Mouse (Mus musculus) MEL (cell line): Measurements from ENCODE around the gene Txn2. TPM values are rescaled to one million over a fixed set of nuclear protein-coding genes. Genes with fewer than 3 reads are reported as not detected.

Source experiments
- DNase-seq: peaks from one replicate; pipeline ENCODE4 v3.0.0; 2011; ENCODE audit warnings: low read depth, low spot score
- H3K27ac ChIP-seq: 2 replicates; pipeline ENCODE4 v1.5.1; 2012; ENCODE audit warnings: low read depth, mild to moderate bottlenecking, control low read depth, low read length, moderate library complexity; ENCODE audit not compliant: control insufficient read depth
- H3K27me3 ChIP-seq, 2 experiments: fragments of 150-350 bp in 1 of 2; sonication (generic) in 1 of 2; 2 replicates each; pipeline ENCODE4 v1.6.1; 2012; ENCODE audit warnings: low read length in 2 of 2, mild to moderate bottlenecking in 2 of 2, improper control_type of control experiment in 1 of 2, moderate library complexity in 1 of 2; ENCODE audit not compliant: insufficient read depth in 2 of 2, control insufficient read depth in 1 of 2
- H3K36me3 ChIP-seq, 2 experiments: 2 replicates each; pipeline ENCODE4 v1.6.1; 2012 to 2014; ENCODE audit warnings: low read length in 2 of 2, improper control_type of control experiment in 1 of 2, inconsistent platforms in 1 of 2, mild to moderate bottlenecking in 1 of 2; ENCODE audit not compliant: insufficient read depth in 2 of 2, control insufficient read depth in 1 of 2
- H3K4me1 ChIP-seq, 2 experiments: fragments of 150-350 bp in 1 of 2; sonication (generic) in 1 of 2; 2 replicates each; pipeline ENCODE4 v1.6.1; 2012; ENCODE audit warnings: low read length in 2 of 2, improper control_type of control experiment in 1 of 2, mild to moderate bottlenecking in 1 of 2; ENCODE audit not compliant: insufficient read depth in 2 of 2, control insufficient read depth in 1 of 2
- H3K4me3 ChIP-seq, 2 experiments: fragments of 150-350 bp in 1 of 2; sonication (generic) in 1 of 2; 2 replicates each; pipeline ENCODE4 v1.5.1; 2012; ENCODE audit warnings: low read depth in 2 of 2, low read length in 2 of 2, mild to moderate bottlenecking in 2 of 2, moderate library complexity in 2 of 2, control low read depth in 1 of 2, improper control_type of control experiment in 1 of 2; ENCODE audit not compliant: control insufficient read depth in 1 of 2, insufficient read depth in 1 of 2
- H3K79me2 ChIP-seq: 2 replicates; pipeline ENCODE4 v1.6.1; 2012; ENCODE audit warnings: mild to moderate bottlenecking, low read length, moderate library complexity; ENCODE audit not compliant: control insufficient read depth, poor library complexity, insufficient read depth
- H3K9ac ChIP-seq: 2 replicates; pipeline ENCODE4 v1.6.1; 2012; ENCODE audit warnings: low read depth, mild to moderate bottlenecking, control low read depth, low read length, moderate library complexity; ENCODE audit not compliant: control insufficient read depth, poor library complexity, severe bottlenecking
- H3K9me3 ChIP-seq: fragments of 150-350 bp; sonication (generic); replicated peaks from 2 replicates; pipeline ENCODE4 v1.6.1; 2012; ENCODE audit warnings: mild to moderate bottlenecking, low read length, improper control_type of control experiment, moderate library complexity; ENCODE audit not compliant: insufficient read depth
- CHD1 ChIP-seq: IDR thresholded peaks from 2 replicates; pipeline ENCODE4 v1.6.1; 2012; ENCODE audit warnings: low read depth, mild to moderate bottlenecking, inconsistent platforms, low read length, improper control_type of control experiment
- CTCF ChIP-seq, 3 experiments: IDR thresholded peaks in 2 of 3; conservative IDR thresholded peaks in 1 of 3; 2 replicates each; pipeline ENCODE4 v1.5.1; 2011 to 2012; ENCODE audit warnings: low read length in 3 of 3, low read depth in 2 of 3, mild to moderate bottlenecking in 2 of 3, improper control_type of control experiment in 1 of 3, inconsistent platforms in 1 of 3, mixed read lengths in 1 of 3, moderate library complexity in 1 of 3; ENCODE audit not compliant: control insufficient read depth in 1 of 3, insufficient read depth in 1 of 3, poor library complexity in 1 of 3, severe bottlenecking in 1 of 3
- E2F4 ChIP-seq: IDR thresholded peaks from 2 replicates; pipeline ENCODE4 v1.6.1; 2011; ENCODE audit warnings: low read depth, low read length, improper control_type of control experiment, borderline replicate concordance
- ELF1 ChIP-seq: IDR thresholded peaks from 2 replicates; pipeline ENCODE4 v1.6.1; 2014; ENCODE audit warnings: low read depth, mild to moderate bottlenecking, inconsistent platforms, low read length, improper control_type of control experiment, moderate library complexity
- JUND ChIP-seq: IDR thresholded peaks from 2 replicates; pipeline ENCODE4 v1.6.1; 2011; ENCODE audit warnings: low read depth, mild to moderate bottlenecking, improper control_type of control experiment, low read length
- KAT2A ChIP-seq: conservative IDR thresholded peaks from 2 replicates; pipeline ENCODE4 v1.6.1; 2012; ENCODE audit warnings: low read depth, low read length, improper control_type of control experiment, inconsistent platforms
- MAX ChIP-seq: IDR thresholded peaks from 2 replicates; pipeline ENCODE4 v1.6.1; 2011; ENCODE audit warnings: low read length, improper control_type of control experiment
- MAZ ChIP-seq: IDR thresholded peaks from 2 replicates; pipeline ENCODE4 v1.6.1; 2012; ENCODE audit warnings: low read depth, mild to moderate bottlenecking, inconsistent platforms, low read length, improper control_type of control experiment
- MYC ChIP-seq: IDR thresholded peaks from 2 replicates; pipeline ENCODE4 v1.6.1; 2011; ENCODE audit warnings: low read depth, mild to moderate bottlenecking, low read length, improper control_type of control experiment, moderate library complexity
- NELFE ChIP-seq: IDR thresholded peaks from 2 replicates; pipeline ENCODE4 v1.6.1; 2011; ENCODE audit warnings: low read depth, low read length, improper control_type of control experiment
- NRF1 ChIP-seq: IDR thresholded peaks from 2 replicates; pipeline ENCODE4 v1.6.1; 2014; ENCODE audit warnings: low read depth, mild to moderate bottlenecking, inconsistent platforms, low read length, improper control_type of control experiment, moderate library complexity; ENCODE audit not compliant: poor library complexity, insufficient read depth, severe bottlenecking
- POLR2A ChIP-seq, 2 experiments: IDR thresholded peaks; 2 replicates each; pipeline ENCODE4 v1.6.1; 2011 to 2012; ENCODE audit warnings: low read length in 2 of 2, mild to moderate bottlenecking in 2 of 2, control low read depth in 1 of 2, improper control_type of control experiment in 1 of 2, low read depth in 1 of 2, moderate library complexity in 1 of 2; ENCODE audit not compliant: control insufficient read depth in 1 of 2, insufficient read depth in 1 of 2, poor library complexity in 1 of 2
- POLR2AphosphoS2 ChIP-seq: IDR thresholded peaks from 2 replicates; pipeline ENCODE4 v1.6.1; 2011; ENCODE audit warnings: low read length, improper control_type of control experiment
- POLR2AphosphoS5 ChIP-seq: IDR thresholded peaks from 2 replicates; pipeline ENCODE4 v1.6.1; 2012; ENCODE audit warnings: low read depth, borderline replicate concordance, mild to moderate bottlenecking, inconsistent platforms, low read length, moderate library complexity, mixed read lengths
- SMC3 ChIP-seq: IDR thresholded peaks from 2 replicates; pipeline ENCODE4 v1.6.1; 2011; ENCODE audit warnings: low read depth, low read length, improper control_type of control experiment
- TCF12 ChIP-seq: IDR thresholded peaks from 2 replicates; pipeline ENCODE4 v1.6.1; 2014; ENCODE audit warnings: low read depth, mild to moderate bottlenecking, inconsistent platforms, low read length, improper control_type of control experiment, moderate library complexity
- USF1 ChIP-seq: IDR thresholded peaks from 2 replicates; pipeline ENCODE4 v1.6.1; 2014; ENCODE audit warnings: low read depth, mild to moderate bottlenecking, inconsistent platforms, low read length, improper control_type of control experiment, moderate library complexity
- ZC3H11A ChIP-seq: IDR thresholded peaks from 2 replicates; pipeline ENCODE4 v1.6.1; 2012; ENCODE audit warnings: low read depth, mild to moderate bottlenecking, inconsistent platforms, low read length, improper control_type of control experiment
- ZNF384 ChIP-seq: IDR thresholded peaks from 2 replicates; pipeline ENCODE4 v1.6.1; 2012; ENCODE audit warnings: low read depth, mild to moderate bottlenecking, inconsistent platforms, low read length, improper control_type of control experiment
- polyA plus RNA-seq, 2 experiments: library from polyadenylated mRNA; stranded (reverse) in 1 of 2; unstranded in 1 of 2; fragments of >175 nt in 1 of 2; fragments of >200 nt in 1 of 2; gene quantifications; 2 replicates each; pipeline versions ENCODE4 v1.2.1 to v1.2.4; 2012; ENCODE audit warnings: low replicate concordance in 2 of 2, low read depth in 1 of 2; ENCODE audit not compliant: insufficient read length in 2 of 2, insufficient read depth in 1 of 2, missing spikeins in 1 of 2
- total RNA-seq: library from RNA; depleted of rRNA; stranded (reverse); fragments of 300-350 nt; gene quantifications from 2 replicates; pipeline ENCODE4 v1.2.3, GENCODE M21; 2012

Txn2 gene
- total and polyA plus RNA-seq, 3 experiments: 114 to 416 (median 207) TPM

DNA sequence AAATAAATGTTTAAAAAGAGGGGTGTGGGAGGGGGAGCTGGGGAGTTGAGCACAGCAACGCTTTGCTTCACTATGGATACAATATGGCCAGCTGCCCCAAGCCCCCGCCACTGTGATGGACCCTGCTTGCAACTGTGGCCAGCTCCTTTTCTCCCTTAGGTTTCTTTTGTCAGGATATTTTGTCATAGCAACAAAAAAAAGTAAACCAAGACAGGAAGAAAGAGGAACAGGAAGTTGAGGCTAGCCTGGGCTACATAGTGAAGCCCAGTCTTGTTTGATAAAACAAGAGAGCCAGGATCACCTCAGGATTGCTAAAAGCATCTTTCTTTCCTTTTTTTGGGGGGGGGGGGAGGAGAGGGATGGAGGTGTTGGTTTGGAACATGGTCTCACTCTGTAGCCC lies 3.6 kb downstream of the Txn2 start:
- Histone ChIP-seq H3K27ac (no peak overlapping the region), H3K9ac (no peak overlapping the region), H3K36me3 (peaks cover 13 to 15% of the 10 kb centered on the region in 2 experiments), H3K79me2 (peaks cover 30% of the 10 kb centered on the region)
- TF ChIP-seq TCF12: no peak
- TF ChIP-seq KAT2A: no peak
- TF ChIP-seq POLR2A (IDR thresholded peaks at IDR 0.05; ENCODE audit: control insufficient read depth in 1 of 2, insufficient read depth in 1 of 2, low read depth in 1 of 2, low read length in 2 of 2, poor library complexity in 1 of 2): no peak
- no peak for TF ChIP-seq NELFE
- no peak for TF ChIP-seq E2F4
- TF ChIP-seq SMC3: no peak
- TF ChIP-seq NRF1: no peak
- TF ChIP-seq MYC: no peak
- 0 out of 2 replicates have a peak, but pooled peaks have one; percentile 16 for TF ChIP-seq ELF1
- no peak for TF ChIP-seq MAX
- TF ChIP-seq ZNF384: peak; percentile 38; the same call in 1 of the 2 replicates
- TF ChIP-seq USF1: no peak
- TF ChIP-seq MAZ: no peak
- peak; percentile 51; the same call in 1 of the 2 replicates for TF ChIP-seq POLR2AphosphoS2
- TF ChIP-seq, all 39 proteins: peak for 3
- Histone ChIP-seq H3K9me3 (no peaks in the 10 kb centered on the region), H3K4me1 (peaks cover 0 to 11% of the 10 kb centered on the region in 2 experiments; a peak in 2 of 4 replicates), H3K27me3 (no peaks in the 10 kb centered on the region), H3K4me3 (no peak overlapping the region)
- peak; percentile 56 for DNase-seq

- Histone ChIP-seq H3K4me3 (no peak overlapping the region), H3K27me3 (no peaks in the 10 kb centered on the region), H3K9ac (no peak overlapping the region), H3K9me3 (no peaks in the 10 kb centered on the region)
- no peak for TF ChIP-seq POLR2AphosphoS5
- no peak for TF ChIP-seq CHD1
- TF ChIP-seq MAX: no peak
- TF ChIP-seq CTCF (IDR thresholded peaks at IDR 0.05 in 2 of 3, conservative IDR thresholded peaks at IDR 0.05 in 1 of 3; ENCODE audit: control insufficient read depth in 1 of 3, insufficient read depth in 1 of 3, low read depth in 2 of 3, low read length in 3 of 3, poor library complexity in 1 of 3, severe bottlenecking in 1 of 3): peak; percentile 16 to 45 (median 33)
- no peak for TF ChIP-seq ZC3H11A
- TF ChIP-seq JUND: no peak
- TF ChIP-seq, all 39 proteins: peak for 1
- H3K36me3 ChIP-seq: peaks cover 13% of the 10 kb centered on the region in 2 experiments
- H3K27ac ChIP-seq: no peak overlapping the region
- H3K4me1 ChIP-seq: peaks cover 0 to 11% of the 10 kb centered on the region in 2 experiments; a peak in 2 of 4 replicates
- peaks cover 20% of the 10 kb centered on the region for H3K79me2 ChIP-seq
- peak; percentile 51 for DNase-seq
Observed at GRCm38 (mm10) chr15:77923267-77924035, 5.4 kb downstream of the Txn2 start.
